Comparison of ENCODE assay signal across 8 mouse cellular contexts in the genomic region with DNA sequence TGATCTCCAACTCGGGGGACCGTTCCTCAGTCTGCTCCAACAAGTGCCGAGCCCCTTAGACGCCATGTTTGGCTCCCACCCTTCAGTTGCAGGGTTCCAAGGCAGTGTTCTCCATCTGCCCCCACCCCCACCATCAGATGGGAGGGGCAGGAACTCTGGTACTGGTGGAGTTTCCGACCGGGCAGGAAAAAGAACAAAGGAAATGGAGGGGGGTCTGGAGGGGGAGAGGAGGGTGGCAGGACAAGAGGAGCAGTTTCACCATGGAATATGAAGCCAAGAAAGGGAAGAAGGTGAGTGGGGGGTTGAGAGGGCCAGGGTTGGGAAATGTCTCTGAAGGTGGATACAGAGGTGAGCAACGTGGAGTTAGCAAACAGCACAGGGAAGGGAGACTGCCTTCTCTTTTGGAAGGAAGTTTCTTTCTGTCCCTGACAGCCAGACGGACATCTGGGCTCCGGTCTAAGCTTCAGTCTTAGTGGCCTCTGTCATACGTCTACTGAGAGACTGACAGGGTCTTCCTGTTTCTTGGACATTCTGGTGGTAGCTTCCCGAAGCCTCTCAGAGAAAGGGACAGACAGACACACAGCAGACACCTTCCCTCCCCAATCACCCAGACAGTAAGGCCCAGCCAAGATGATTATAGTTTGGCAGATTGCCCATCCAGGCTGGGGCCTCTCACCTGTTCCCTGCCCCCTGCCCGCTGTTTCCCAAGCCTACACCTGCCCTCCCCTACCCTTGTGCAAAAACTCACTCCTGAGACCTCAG. TPM values are rescaled to one million over a fixed set of nuclear protein-coding genes. Genes with fewer than 3 reads are reported as not detected.
DNase-seq lines count a peak whose midpoint lies in the region; ATAC-seq and TF ChIP-seq lines count a peak whose summit lies in the region.

A gene (plus strand): TSS at position 209 of the 762 bp plus-strand sequence.

- peak within 1 kb of the TSS; percentile 54 for H3K4me2 ChIP-seq in heart, embryonic 14.5 days (ENCODE audit: low read length)
- 0 out of 2 replicates have a peak within 1 kb of the TSS, but pooled peaks have one; percentile 3 for H3K4me2 ChIP-seq in limb, embryonic 13.5 days (replicated peaks)
- no peak within 1 kb of the TSS for H3K4me2 ChIP-seq in midbrain, embryonic 16.5 days (ENCODE audit: low read length)
- no peak within 1 kb of the TSS for H3K4me2 ChIP-seq in forebrain, embryonic 16.5 days (ENCODE audit: low read length)

- H3K9ac ChIP-seq in heart, embryonic 14.5 days (ENCODE audit: low read length) = peak within 1 kb of the TSS; percentile 62
- no peak within 1 kb of the TSS for H3K9ac ChIP-seq in limb, embryonic 13.5 days
- H3K9ac ChIP-seq in midbrain, embryonic 16.5 days (ENCODE audit: low read depth, low read length) = no peak within 1 kb of the TSS
- no peak within 1 kb of the TSS for H3K9ac ChIP-seq in forebrain, embryonic 16.5 days (replicated peaks; ENCODE audit: low read depth, low read length)

- intact Hi-C loops in left cerebral cortex, adult 2 months (cut with DNase I) = no loop called here
- intact Hi-C loops in left cerebral cortex, postnatal 4 days (cut with DNase I) = no loop called here

- no peaks in the 10 kb centered on the region for H3K36me3 ChIP-seq in heart, embryonic 14.5 days (ENCODE audit: control insufficient read depth, insufficient read depth, low read length)
- H3K36me3 ChIP-seq in limb, embryonic 13.5 days = no peaks in the 10 kb centered on the region
- no peaks in the 10 kb centered on the region for H3K36me3 ChIP-seq in small intestine, adult 2 months (ENCODE audit: control insufficient read depth, insufficient read depth, low read length)
- H3K36me3 ChIP-seq in midbrain, embryonic 16.5 days (ENCODE audit: control insufficient read depth, insufficient read depth, low read length) = no peaks in the 10 kb centered on the region
- H3K36me3 ChIP-seq in forebrain, embryonic 16.5 days (ENCODE audit: control insufficient read depth, insufficient read depth) = no peaks in the 10 kb centered on the region

- H3K4me1 ChIP-seq in heart, embryonic 14.5 days (ENCODE audit: control insufficient read depth in 2 of 2, insufficient read depth in 2 of 2, low read length in 2 of 2) = 0 out of 4 replicates have a peak, but pooled peaks cover 0 to 2% of the 10 kb centered on the region in 2 experiments
- no peaks in the 10 kb centered on the region for H3K4me1 ChIP-seq in limb, embryonic 13.5 days
- no peaks in the 10 kb centered on the region for H3K4me1 ChIP-seq in small intestine, adult 2 months (ENCODE audit: control insufficient read depth, insufficient read depth, insufficient read length, low read length)
- peaks cover 6% of the 10 kb centered on the region; the same call in 1 of the 2 replicates for H3K4me1 ChIP-seq in midbrain, embryonic 16.5 days (ENCODE audit: control insufficient read depth, insufficient read depth, low read length)
- peaks cover 12% of the 10 kb centered on the region; the same call in 1 of the 2 replicates for H3K4me1 ChIP-seq in forebrain, embryonic 16.5 days (replicated peaks; ENCODE audit: control insufficient read depth, insufficient read depth, low read length)

- no peak for TF ChIP-seq POLR2A in small intestine, adult 2 months (IDR thresholded peaks at IDR 0.05; ENCODE audit: low read depth, low read length)

- peaks cover 39% of the 10 kb centered on the region for H3K27me3 ChIP-seq in heart, embryonic 14.5 days (ENCODE audit: control insufficient read depth, insufficient read depth, low read length)
- peaks cover 42% of the 10 kb centered on the region for H3K27me3 ChIP-seq in limb, embryonic 13.5 days
- no peaks in the 10 kb centered on the region for H3K27me3 ChIP-seq in small intestine, adult 2 months (ENCODE audit: control insufficient read depth, insufficient read depth, low read length)
- peaks cover 16% of the 10 kb centered on the region for H3K27me3 ChIP-seq in midbrain, embryonic 16.5 days (ENCODE audit: control insufficient read depth, insufficient read depth, low read depth, low read length)
- peaks cover 19% of the 10 kb centered on the region for H3K27me3 ChIP-seq in forebrain, embryonic 16.5 days (replicated peaks; ENCODE audit: control insufficient read depth, insufficient read depth, low read length)

- H3K9me3 ChIP-seq in heart, embryonic 14.5 days (ENCODE audit: control insufficient read depth, low read length) = no peaks in the 10 kb centered on the region
- H3K9me3 ChIP-seq in limb, embryonic 13.5 days = no peaks in the 10 kb centered on the region
- H3K9me3 ChIP-seq in midbrain, embryonic 16.5 days (replicated peaks; ENCODE audit: control insufficient read depth, low read length, poor library complexity, severe bottlenecking) = no peaks in the 10 kb centered on the region
- no peaks in the 10 kb centered on the region for H3K9me3 ChIP-seq in forebrain, embryonic 16.5 days (ENCODE audit: control insufficient read depth, low read length)

- TF ChIP-seq CTCF in left cerebral cortex, adult 2 months (IDR thresholded peaks at IDR 0.05) = no peak
- no peak for TF ChIP-seq CTCF in small intestine, adult 2 months (IDR thresholded peaks at IDR 0.05; ENCODE audit: extremely low read depth, insufficient read length, insufficient replicate concordance, low read depth, low read length)

- H3K27ac ChIP-seq in left cerebral cortex, adult 2 months = peak within 1 kb of the TSS; percentile 63
- peak within 1 kb of the TSS; percentile 77 to 86 for H3K27ac ChIP-seq in heart, embryonic 14.5 days (replicated peaks in 1 of 2; ENCODE audit: control insufficient read depth in 1 of 2, insufficient read depth in 1 of 2, low read depth in 2 of 2, low read length in 2 of 2)
- no peak within 1 kb of the TSS for H3K27ac ChIP-seq in limb, embryonic 13.5 days
- peak within 1 kb of the TSS; percentile 55 for H3K27ac ChIP-seq in small intestine, adult 2 months (ENCODE audit: insufficient read depth, low read depth, low read length)
- no peak within 1 kb of the TSS for H3K27ac ChIP-seq in midbrain, embryonic 16.5 days (ENCODE audit: low read length)
- no peak within 1 kb of the TSS for H3K27ac ChIP-seq in forebrain, embryonic 16.5 days (ENCODE audit: low read length)

- H3K4me3 ChIP-seq in left cerebral cortex, adult 2 months = peak within 1 kb of the TSS; percentile 28
- H3K4me3 ChIP-seq in heart, embryonic 14.5 days (ENCODE audit: control insufficient read depth in 1 of 2, insufficient read depth in 1 of 2, low read depth in 1 of 2, low read length in 2 of 2) = peak within 1 kb of the TSS; percentile 28 to 41
- no peak within 1 kb of the TSS for H3K4me3 ChIP-seq in limb, embryonic 13.5 days
- H3K4me3 ChIP-seq in small intestine, adult 2 months (ENCODE audit: low read depth, low read length) = peak within 1 kb of the TSS; percentile 39
- no peak within 1 kb of the TSS for H3K4me3 ChIP-seq in midbrain, embryonic 16.5 days (ENCODE audit: low read depth, low read length)
- no peak within 1 kb of the TSS for H3K4me3 ChIP-seq in forebrain, embryonic 16.5 days (replicated peaks; ENCODE audit: low read length)

- no peak for DNase-seq in left cerebral cortex, adult 2 months (ENCODE audit: extremely low spot score in 1 of 2, low spot score in 2 of 2)
- DNase-seq in left cerebral cortex, postnatal 4 days = no peak
- no peak for DNase-seq in MN1 (ENCODE audit: low spot score)

- peak; percentile 81 for ATAC-seq in heart, embryonic 14.5 days (ENCODE audit: insufficient number of reproducible peaks, insufficient read depth, low FRiP score, low read depth)
- no peak for ATAC-seq in limb, embryonic 13.5 days (ENCODE audit: low FRiP score, low read depth)
- no peak for ATAC-seq in midbrain, embryonic 16.5 days
- no peak for ATAC-seq in forebrain, embryonic 16.5 days

- 29% methylated on average over 12 of the region's 12 CpGs for WGBS in heart, embryonic 14.5 days
- WGBS in limb, embryonic 13.5 days = 48% methylated on average over 12 of the region's 12 CpGs
- WGBS in small intestine, adult 2 months = 29% methylated on average over 12 of the region's 12 CpGs
- WGBS in midbrain, embryonic 16.5 days = 56% methylated on average over 12 of the region's 12 CpGs
- 53% methylated on average over 12 of the region's 12 CpGs for WGBS in forebrain, embryonic 16.5 days

RNA-seq across cellular contexts. Expression of the gene that starts here (rescaled TPM):
- 1 to 10 TPM; 5.4 to 6.2 TPM for total RNA-seq in left cerebral cortex, adult 2 months (2021)
- total RNA-seq in left cerebral cortex, postnatal 4 days (2021) = 1 to 10 TPM; 3.0 to 4.7 TPM
- polyA plus RNA-seq in heart, embryonic 14.5 days (2014; fragmentation: Nextera tagmentation; extraction: Ambion mirVana) = 6.5 and 7.9 TPM in 2 replicates
- polyA plus RNA-seq in limb, embryonic 13.5 days (2015; fragmentation: Nextera tagmentation; extraction: Ambion mirVana) = 1.7 and 1.9 TPM in 2 replicates
- 6.9 and 9.2 TPM in 2 replicates for polyA plus RNA-seq in small intestine, adult 2 months (2012; rRNA removed)
- polyA plus RNA-seq in midbrain, embryonic 16.5 days (2015; fragmentation: Nextera tagmentation; extraction: Ambion mirVana) = 1.0 and 1.2 TPM in 2 replicates
- polyA plus RNA-seq in forebrain, embryonic 16.5 days (2015; fragmentation: Nextera tagmentation; extraction: Ambion mirVana) = 0.85 and 0.94 TPM in 2 replicates

Comparison
In these comparisons a context has a peak if more than half of its experiments do, and no peak if none do; other contexts are left out.
1. H3K27ac ChIP-seq: peak in left cerebral cortex, adult 2 months (single experiment), heart, embryonic 14.5 days (2 of 2) and small intestine, adult 2 months (single experiment); none in limb, embryonic 13.5 days (single experiment), midbrain, embryonic 16.5 days (single experiment) and forebrain, embryonic 16.5 days (single experiment).
2. H3K4me3 ChIP-seq: peak in left cerebral cortex, adult 2 months (single experiment), heart, embryonic 14.5 days (2 of 2) and small intestine, adult 2 months (single experiment); none in limb, embryonic 13.5 days (single experiment), midbrain, embryonic 16.5 days (single experiment) and forebrain, embryonic 16.5 days (single experiment).
3. H3K4me2 ChIP-seq: peak in heart, embryonic 14.5 days (single experiment) and limb, embryonic 13.5 days (single experiment); none in midbrain, embryonic 16.5 days (single experiment) and forebrain, embryonic 16.5 days (single experiment).